Mouse (Mus musculus) embryonic fibroblast, embryonic 13.5 days (primary cell): ENCODE data around the gene Srsf7. TPM values are rescaled to one million over a fixed set of nuclear protein-coding genes. Genes with fewer than 3 reads are reported as not detected.

Source experiments
- H3K27ac ChIP-seq: 2 replicates; pipeline ENCODE4 v1.5.1; 2012; ENCODE audit warnings: low read length, control low read depth, inconsistent platforms; ENCODE audit not compliant: insufficient read depth
- H3K4me1 ChIP-seq: 2 replicates; pipeline ENCODE4 v1.6.1; 2011; ENCODE audit warnings: low read length; ENCODE audit not compliant: control insufficient read depth, insufficient read depth
- H3K4me3 ChIP-seq: 2 replicates; pipeline ENCODE4 v1.5.1; 2011; ENCODE audit warnings: mild to moderate bottlenecking, control low read depth, low read length; ENCODE audit not compliant: insufficient read depth
- CTCF ChIP-seq: IDR thresholded peaks from 2 replicates; pipeline ENCODE4 v1.5.1; 2011; ENCODE audit warnings: mild to moderate bottlenecking, control low read depth, low read length, moderate library complexity, borderline replicate concordance; ENCODE audit not compliant: insufficient read depth
- POLR2A ChIP-seq: IDR thresholded peaks from 2 replicates; pipeline ENCODE4 v1.6.1; 2011; ENCODE audit warnings: low read depth, mild to moderate bottlenecking, control low read depth, low read length, moderate library complexity
- polyA plus RNA-seq: library from polyadenylated mRNA; stranded (reverse); fragments of >200 nt; gene quantifications from 2 replicates; pipeline ENCODE4 v1.2.4, GENCODE M21; 2011; ENCODE audit warnings: low read depth; ENCODE audit not compliant: missing spikeins, insufficient read length

The Srsf7 gene
- polyA plus RNA-seq, 1 experiment, result 194 TPM

- no peak overlapping the region for H3K4me3 ChIP-seq
- no peak overlapping the region for H3K27ac ChIP-seq
- no peaks in the 10 kb centered on the region; the same call in 1 of the 2 replicates for H3K4me1 ChIP-seq
- TF ChIP-seq POLR2A (no peak), CTCF (no peak)
These were observed 43.1 kb downstream of the Srsf7 start for GRCm38 (mm10) chr17:80163991-80164390.

DNA sequence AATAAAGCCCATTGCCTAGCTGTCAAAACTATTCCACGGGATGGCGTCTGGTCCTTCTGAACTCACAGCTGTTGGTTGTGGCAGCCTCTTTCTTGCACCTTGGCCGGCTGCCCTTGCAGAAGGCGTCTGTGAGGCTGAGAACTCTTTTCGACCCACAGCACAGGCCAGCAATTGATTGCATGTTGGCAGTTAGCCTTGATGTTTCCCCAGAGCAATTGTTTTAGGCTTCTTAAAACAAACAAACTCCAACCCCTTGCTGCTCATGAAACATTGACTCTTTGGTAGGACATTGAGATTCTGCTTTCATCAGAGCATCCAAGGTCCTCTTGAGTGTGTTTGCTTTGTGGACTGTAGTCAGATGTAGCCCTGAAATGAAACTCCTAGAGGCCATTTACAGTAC is 46.7 kb downstream of the Srsf7 start:
- H3K4me3 ChIP-seq, result no peak overlapping the region
- no peak overlapping the region for H3K27ac ChIP-seq
- TF ChIP-seq POLR2A, result no peak
- no peak for TF ChIP-seq CTCF
- H3K4me1 ChIP-seq, result peaks cover 4% of the 10 kb centered on the region

DNA sequence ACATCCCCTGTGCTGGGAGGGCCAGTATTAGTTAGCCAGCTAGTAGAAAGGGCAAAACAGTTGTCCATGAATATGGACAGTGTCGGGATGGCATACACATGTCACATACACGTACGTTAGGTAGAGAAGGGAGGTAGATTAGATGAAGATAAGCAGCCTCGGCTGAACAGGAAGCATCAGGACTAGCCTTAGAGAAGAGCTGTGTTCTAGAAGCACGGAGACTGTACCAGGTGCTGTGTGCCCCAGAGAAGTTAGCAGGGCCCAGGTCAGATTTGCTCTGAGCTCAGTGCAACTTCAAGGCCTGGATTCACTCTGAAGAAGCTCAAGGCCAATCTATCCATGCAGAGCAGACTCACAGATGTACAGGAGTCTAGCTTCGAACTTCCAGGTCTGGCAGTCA is 49.6 kb downstream of the Srsf7 start:
- Histone ChIP-seq H3K4me1 (peaks cover 4% of the 10 kb centered on the region), H3K4me3 (no peak overlapping the region), H3K27ac (no peak overlapping the region; the same call in 1 of the 2 replicates)
- TF ChIP-seq POLR2A, result no peak
- no peak for TF ChIP-seq CTCF

GRCm38 (mm10) chr17:80156905-80157304 is 50.2 kb downstream of the Srsf7 start:
- Histone ChIP-seq H3K4me1 (peaks cover 4% of the 10 kb centered on the region), H3K27ac (no peak overlapping the region), H3K4me3 (no peak overlapping the region)
- TF ChIP-seq POLR2A, result no peak
- TF ChIP-seq CTCF, result no peak

GRCm38 (mm10) chr17:80153631-80154030 is 53.5 kb downstream of the Srsf7 start:
- Histone ChIP-seq H3K4me1 (peaks cover 4% of the 10 kb centered on the region), H3K4me3 (no peak overlapping the region)
- TF ChIP-seq POLR2A, result no peak
- TF ChIP-seq CTCF, result no peak

GRCm38 (mm10) chr17:80152767-80153630 is 54.1 kb downstream of the Srsf7 start:
- Histone ChIP-seq H3K4me1 (peaks cover 10% of the 10 kb centered on the region), H3K27ac (no peak overlapping the region), H3K4me3 (no peak overlapping the region)
- TF ChIP-seq CTCF (no peak), POLR2A (no peak)

More at GRCm38 (mm10) chr17:80153631-80154030, 53.5 kb downstream of the Srsf7 start:
- H3K27ac ChIP-seq, result no peak overlapping the region

- no peak overlapping the region for H3K27ac ChIP-seq
- TF ChIP-seq POLR2A (no peak), CTCF (no peak)
- peaks cover 5% of the 10 kb centered on the region; the same call in 1 of the 2 replicates for H3K4me1 ChIP-seq
- H3K4me3 ChIP-seq, result no peak overlapping the region
These were observed 55.8 kb downstream of the Srsf7 start for GRCm38 (mm10) chr17:80151353-80151752.

Other genes starting within 250 kb of the Srsf7 start
- 56.4 and 62.8 TPM in 2 replicates for gene Hnrnpll, start 145.0 kb downstream of the Srsf7 start, polyA plus RNA-seq
- 10.0 and 10.6 TPM in 2 replicates for gene Galm, start 79.8 kb downstream of the Srsf7 start, polyA plus RNA-seq
- gene Ttc39d, start 153 bp upstream of the Srsf7 start, polyA plus RNA-seq, result not detected in 2 replicates
- 14.9 and 15.3 TPM in 2 replicates for gene Gemin6, start 17.1 kb upstream of the Srsf7 start, polyA plus RNA-seq
- gene Morn2, start 82.9 kb upstream of the Srsf7 start, polyA plus RNA-seq, result 9.1 and 10.6 TPM in 2 replicates
- gene Dhx57, start 83.2 kb upstream of the Srsf7 start, polyA plus RNA-seq, result 24.2 and 25.8 TPM in 2 replicates
- 1.1 TPM in 1 of 2 replicates, not detected in the other for gene Arhgef33, start 100.1 kb upstream of the Srsf7 start, polyA plus RNA-seq
- not detected in 2 replicates for gene Gm10190, start 166.2 kb upstream of the Srsf7 start, polyA plus RNA-seq